In genomic region chr4:62250896-62251544, GRCm38 (mm10) we compare ENCODE assay signal across 10 mouse cellular contexts. TPM values are rescaled to one million over a fixed set of nuclear protein-coding genes. Genes with fewer than 3 reads are reported as not detected.
DNase-seq lines count a peak whose midpoint lies in the region; ATAC-seq and TF ChIP-seq lines count a peak whose summit lies in the region.
"Had no signal": no experiment of that assay in that cellular context is flagged by ENCODE, and none has a peak within 500 bp of the region (broad histone marks: within the 10 kb centered on the region; RNA-seq: fewer than 3 reads in every experiment).

No protein-coding gene starts in this region.

- no peaks in the 10 kb centered on the region for H3K27me3 ChIP-seq in CH12.LX (replicated peaks)
- H3K27me3 ChIP-seq in Patski, result no peaks in the 10 kb centered on the region
- H3K27me3 ChIP-seq in hindbrain, embryonic 14.5 days (ENCODE audit: control insufficient read depth, insufficient read depth, low read length), result no peaks in the 10 kb centered on the region
- H3K27me3 ChIP-seq: liver, embryonic 13.5 days; neural tube, embryonic 15.5 days had no signal

- CTCF ChIA-PET in Patski (lab: Charles Lee), result interaction anchor here (1.1 kb wide), 1 partner anchor 156 kb away, joined by 3 read pairs; no protein-coding TSS in a partner anchor

- no peak for DNase-seq in left cerebral cortex, adult 2 months (ENCODE audit: extremely low spot score in 1 of 2, low spot score in 2 of 2)
- no peak for DNase-seq in left cerebral cortex, postnatal 10 days (ENCODE audit: extremely low spot score in 1 of 2, low spot score in 2 of 2)
- DNase-seq in CH12.LX (ENCODE audit: extremely low read depth) (no peak), Patski (ENCODE audit: low read depth, low spot score) (no peak)
- peak; percentile 22 for DNase-seq in hindbrain, embryonic 14.5 days (ENCODE audit: low spot score)
- DNase-seq in cerebellum, adult 11 months, result no peak
- no peak for DNase-seq in heart, postnatal 25 days (ENCODE audit: low spot score)
- DNase-seq: kidney, adult 9 months; liver, embryonic 13.5 days had no signal

- POLR2A ChIA-PET in Patski (lab: Charles Lee), result no interaction called here

- in situ Hi-C loops in CH12.LX (cut with MboI; ENCODE audit: low pct_ligation_motif_present, low pct_unique_long_range_greater_than_20kb, low sequenced_read_pairs) (no loop called here), Patski (cut with MboI; ENCODE audit: low pct_unique_long_range_greater_than_20kb) (loop anchor here (25.0 kb wide), 1 partner anchor 189 kb away; the partner anchor contains the start of gene Mup20)

- H3K9ac ChIP-seq in CH12.LX (ENCODE audit: insufficient read depth, low read depth), result no peak overlapping the region
- H3K9ac ChIP-seq in hindbrain, embryonic 14.5 days, result no peak overlapping the region
- H3K9ac ChIP-seq: liver, embryonic 13.5 days; neural tube, embryonic 15.5 days had no signal

- no peak overlapping the region for H3K4me3 ChIP-seq in left cerebral cortex, adult 2 months
- H3K4me3 ChIP-seq in CH12.LX (replicated peaks in 1 of 3; ENCODE audit: low read depth in 2 of 3, low read length in 2 of 3, poor library complexity in 1 of 3), result no peak overlapping the region
- no peak overlapping the region for H3K4me3 ChIP-seq in hindbrain, embryonic 14.5 days (replicated peaks; ENCODE audit: low read length)
- H3K4me3 ChIP-seq: liver, embryonic 13.5 days; neural tube, embryonic 15.5 days had no signal

- 27% methylated on average over 3 of the region's 3 CpGs for WGBS in hindbrain, embryonic 14.5 days

- TF ChIP-seq CTCF in left cerebral cortex, adult 2 months (IDR thresholded peaks at IDR 0.05), result peak; percentile 42
- TF ChIP-seq CTCF in CH12.LX (conservative IDR thresholded peaks at IDR 0.05 in 1 of 2, IDR thresholded peaks at IDR 0.05 in 1 of 2; ENCODE audit: low read depth in 2 of 2, low read length in 2 of 2), result peak; percentile 42 to 52
- peak; percentile 49 for TF ChIP-seq CTCF in Patski (IDR thresholded peaks at IDR 0.05)

- TF ChIP-seq EP300 in CH12.LX (IDR thresholded peaks at IDR 0.05; ENCODE audit: low read length), result no peak

- H3K4me2 ChIP-seq in CH12.LX (ENCODE audit: insufficient read depth, low read depth, poor library complexity, severe bottlenecking), result no peak overlapping the region
- no peak overlapping the region for H3K4me2 ChIP-seq in hindbrain, embryonic 14.5 days (replicated peaks)
- H3K4me2 ChIP-seq: liver, embryonic 13.5 days; neural tube, embryonic 15.5 days had no signal

- ATAC-seq in Patski, result peak; percentile 51
- ATAC-seq in hindbrain, embryonic 14.5 days (ENCODE audit: low FRiP score), result no peak

- H3K36me3 ChIP-seq in CH12.LX (replicated peaks in 1 of 2; ENCODE audit: control insufficient read depth in 1 of 2, insufficient read depth in 1 of 2, low read length in 1 of 2), result no peaks in the 10 kb centered on the region
- H3K36me3 ChIP-seq in hindbrain, embryonic 14.5 days (replicated peaks; ENCODE audit: control insufficient read depth, insufficient read depth), result no peaks in the 10 kb centered on the region
- H3K36me3 ChIP-seq: liver, embryonic 13.5 days; neural tube, embryonic 15.5 days had no signal

- H3K27ac ChIP-seq in left cerebral cortex, adult 2 months, result no peak overlapping the region
- H3K27ac ChIP-seq in CH12.LX (ENCODE audit: insufficient read depth, low read depth), result no peak overlapping the region
- no peak overlapping the region for H3K27ac ChIP-seq in hindbrain, embryonic 14.5 days
- H3K27ac ChIP-seq: liver, embryonic 13.5 days; neural tube, embryonic 15.5 days had no signal

- no peaks in the 10 kb centered on the region for H3K79me2 ChIP-seq in CH12.LX (replicated peaks; ENCODE audit: control insufficient read depth, extremely low read depth, insufficient read depth, poor library complexity, severe bottlenecking)

- TF ChIP-seq POLR2A in CH12.LX (IDR thresholded peaks at IDR 0.05; ENCODE audit: low read depth, low read length), result no peak

- intact Hi-C loops in left cerebral cortex, adult 2 months (cut with DNase I), result no loop called here
- intact Hi-C loops in left cerebral cortex, postnatal 10 days (cut with DNase I), result no loop called here
- intact Hi-C loops in heart, postnatal 25 days (cut with DNase I), result no loop called here

- H3K4me1 ChIP-seq in CH12.LX (ENCODE audit: control insufficient read depth in 1 of 2, insufficient read depth in 2 of 2), result peaks cover 17 to 44% of the 10 kb centered on the region in 2 experiments
- H3K4me1 ChIP-seq in hindbrain, embryonic 14.5 days (replicated peaks; ENCODE audit: control insufficient read depth, insufficient read depth, low read length), result no peaks in the 10 kb centered on the region
- H3K4me1 ChIP-seq: liver, embryonic 13.5 days; neural tube, embryonic 15.5 days had no signal

- TF ChIP-seq RAD21 in CH12.LX (IDR thresholded peaks at IDR 0.05; ENCODE audit: low read depth, low read length), result no peak

- no peaks in the 10 kb centered on the region for H3K9me3 ChIP-seq in CH12.LX (replicated peaks; ENCODE audit: low read length)
- H3K9me3 ChIP-seq in hindbrain, embryonic 14.5 days (ENCODE audit: control insufficient read depth, low read length), result no peaks in the 10 kb centered on the region
- H3K9me3 ChIP-seq: liver, embryonic 13.5 days; neural tube, embryonic 15.5 days had no signal

- dilution Hi-C loops in CH12.LX (cut with MboI; ENCODE audit: extremely low pct_ligation_motif_present, extremely low pct_unique_long_range_greater_than_20kb, low sequenced_read_pairs), result no loop called here

TF ChIP-seq in CH12.LX, 34 proteins besides CTCF, POLR2A, EP300 and RAD21:
- no peak for TF ChIP-seq JUN (IDR thresholded peaks at IDR 0.05; ENCODE audit: insufficient read depth, low read depth, low read length)
- no peak for TF ChIP-seq JUND (conservative IDR thresholded peaks at IDR 0.05; ENCODE audit: low read depth, low read length)
- TF ChIP-seq MXI1 (IDR thresholded peaks at IDR 0.05; ENCODE audit: low read depth, low read length), result no peak
- TF ChIP-seq SMC3 (IDR thresholded peaks at IDR 0.05; ENCODE audit: low read depth, low read length), result no peak

RNA-seq across cellular contexts. Expression of gene Slc31a2, which starts 11.3 kb away (rescaled TPM):
- 1 to 10 TPM; 8.0 to 8.4 TPM for total RNA-seq in left cerebral cortex, adult 2 months (2021)
- 1 to 10 TPM; 8.5 to 9.4 TPM for total RNA-seq in left cerebral cortex, postnatal 10 days (2021)
- total RNA-seq in CH12.LX (2012; rRNA removed) (8.4 and 8.6 TPM in 2 replicates), CH12.LX (2014; rRNA removed) (6.9 and 7.2 TPM in 2 replicates)
- polyA plus RNA-seq in CH12.LX (2012; ENCODE audit: insufficient read length, low read depth) (5.9 and 6.2 TPM in 2 replicates), Patski (2021) (18.8 TPM)
- 12.6 and 14.4 TPM in 2 replicates for polyA plus RNA-seq in hindbrain, embryonic 14.5 days (2014; fragmentation: Nextera tagmentation; extraction: Ambion mirVana)
- total RNA-seq in heart, postnatal 25 days (2021), result 10 to 100 TPM; 19.9 to 22.6 TPM

RNA-seq across cellular contexts. Expression of gene Zfp37, which starts 20.2 kb away (rescaled TPM):
- total RNA-seq in left cerebral cortex, adult 2 months (2021), result 10 to 100 TPM; 20.6 TPM
- total RNA-seq in left cerebral cortex, postnatal 10 days (2021), result 10 to 100 TPM; 22.3 to 22.9 TPM
- total RNA-seq in CH12.LX (2012; rRNA removed) (not detected in 2 replicates), CH12.LX (2014; rRNA removed) (not detected in 2 replicates)
- polyA plus RNA-seq in CH12.LX (2012; ENCODE audit: insufficient read length, low read depth) (not detected in 2 replicates), Patski (2021) (8.0 TPM)
- polyA plus RNA-seq in hindbrain, embryonic 14.5 days (2014; fragmentation: Nextera tagmentation; extraction: Ambion mirVana), result 32.7 and 33.3 TPM in 2 replicates
- total RNA-seq in heart, postnatal 25 days (2021), result 1 to 10 TPM; 1.7 to 2.1 TPM

Comparison
In these comparisons a context has a peak if more than half of its experiments do, and no peak if none do; other contexts are left out.
1. RNA of gene Zfp37, which starts 20.2 kb away (total RNA-seq): 22.3 to 22.9 TPM in left cerebral cortex, postnatal 10 days and 20.6 TPM in left cerebral cortex, adult 2 months; 1.7 to 2.1 TPM in heart, postnatal 25 days and not detected in CH12.LX; every median in the first group is over 4 times any median in the second.
2. Peak in every context shown above with its lines, with median percentiles within 50 percentile points of each other: CTCF ChIP-seq.